Mouse (Mus musculus) limb, embryonic 13.5 days (tissue): ENCODE measurements around the gene Ccdc88c. TPM values are rescaled to one million over a fixed set of nuclear protein-coding genes. Genes with fewer than 3 reads are reported as not detected.

Experiments
- ATAC-seq: fragments of 200-750 bp; cut with Nextera tagmentation; 2 replicates; pipeline ENCODE4 v1.8.0; 2017; ENCODE audit warnings: low read depth, moderate number of reproducible peaks, moderate TSS enrichment; ENCODE audit not compliant: low FRiP score
- H3K27ac ChIP-seq: fragments of 300-500 bp; sonication (generic); 2 replicates; pipeline ENCODE4 v1.5.1; 2015; ENCODE audit warnings: inconsistent platforms, mild to moderate bottlenecking, moderate library complexity
- H3K27me3 ChIP-seq: fragments of 300-500 bp; sonication (generic); 2 replicates; pipeline ENCODE4 v1.6.1; 2015; ENCODE audit warnings: mild to moderate bottlenecking, inconsistent platforms
- H3K36me3 ChIP-seq: fragments of 300-500 bp; sonication (generic); 2 replicates; pipeline ENCODE4 v1.6.1; 2015; ENCODE audit warnings: inconsistent platforms, mild to moderate bottlenecking, moderate library complexity
- H3K4me1 ChIP-seq: fragments of 300-500 bp; sonication (generic); 2 replicates; pipeline ENCODE4 v1.6.1; 2015; ENCODE audit warnings: inconsistent platforms
- H3K4me2 ChIP-seq: fragments of 300-500 bp; sonication (generic); replicated peaks from 2 replicates; pipeline ENCODE4 v1.6.1; 2015; ENCODE audit warnings: inconsistent platforms, mild to moderate bottlenecking, moderate library complexity
- H3K4me3 ChIP-seq: fragments of 300-500 bp; sonication (generic); 2 replicates; pipeline ENCODE4 v1.5.1; 2015; ENCODE audit warnings: moderate library complexity, mild to moderate bottlenecking, inconsistent platforms
- H3K9ac ChIP-seq: fragments of 300-500 bp; sonication (generic); 2 replicates; pipeline ENCODE4 v1.6.1; 2015; ENCODE audit warnings: mild to moderate bottlenecking, inconsistent platforms
- H3K9me3 ChIP-seq: fragments of 300-500 bp; sonication (generic); 2 replicates; pipeline ENCODE4 v1.6.1; 2016; ENCODE audit warnings: inconsistent platforms
- WGBS: fragments of 180-500 bp; shearing (Covaris S2); methylation state at CpG from one replicate; pipeline ENCODE4 v1.1.7; 2015; 5-methylcytosine and 5-hydroxymethylcytosine counted together
- polyA plus RNA-seq: library from polyadenylated mRNA; unstranded; fragments of >200 nt; fragmentation: Nextera tagmentation; extraction: Ambion mirVana; gene quantifications from 2 replicates; pipeline ENCODE4 v1.2.1, GENCODE M21; 2015

The Ccdc88c gene
- polyA plus RNA-seq, 1 experiment from 2014 or later: 3.7 TPM

GRCm38 (mm10) chr12:101005665-101006420 lies 23.0 kb downstream of the Ccdc88c start:
- 89% methylated on average over 12 of the region's 12 CpGs for WGBS
- peaks cover 21% of the 10 kb centered on the region for H3K4me1 ChIP-seq
- no peak for ATAC-seq

GRCm38 (mm10) chr12:101004982-101005381 lies 23.9 kb downstream of the Ccdc88c start:
- no peak for ATAC-seq
- Histone ChIP-seq H3K4me3 (no peak overlapping the region), H3K36me3 (no peaks in the 10 kb centered on the region), H3K27me3 (no peaks in the 10 kb centered on the region), H3K27ac (no peak overlapping the region), H3K9ac (no peak overlapping the region), H3K9me3 (no peaks in the 10 kb centered on the region), H3K4me1 (peaks cover 16% of the 10 kb centered on the region), H3K4me2 (no peak overlapping the region)
- WGBS: 85% methylated on average over 5 of the region's 5 CpGs

More at GRCm38 (mm10) chr12:101005665-101006420, 23.0 kb downstream of the Ccdc88c start:
- H3K27me3 ChIP-seq: 0 out of 2 replicates have a peak, but pooled peaks cover 4% of the 10 kb centered on the region
- no peak overlapping the region for H3K4me2 ChIP-seq
- H3K9ac ChIP-seq: no peak overlapping the region
- H3K36me3 ChIP-seq: no peaks in the 10 kb centered on the region
- no peak overlapping the region for H3K4me3 ChIP-seq
- H3K9me3 ChIP-seq: no peaks in the 10 kb centered on the region
- no peak overlapping the region for H3K27ac ChIP-seq

DNA sequence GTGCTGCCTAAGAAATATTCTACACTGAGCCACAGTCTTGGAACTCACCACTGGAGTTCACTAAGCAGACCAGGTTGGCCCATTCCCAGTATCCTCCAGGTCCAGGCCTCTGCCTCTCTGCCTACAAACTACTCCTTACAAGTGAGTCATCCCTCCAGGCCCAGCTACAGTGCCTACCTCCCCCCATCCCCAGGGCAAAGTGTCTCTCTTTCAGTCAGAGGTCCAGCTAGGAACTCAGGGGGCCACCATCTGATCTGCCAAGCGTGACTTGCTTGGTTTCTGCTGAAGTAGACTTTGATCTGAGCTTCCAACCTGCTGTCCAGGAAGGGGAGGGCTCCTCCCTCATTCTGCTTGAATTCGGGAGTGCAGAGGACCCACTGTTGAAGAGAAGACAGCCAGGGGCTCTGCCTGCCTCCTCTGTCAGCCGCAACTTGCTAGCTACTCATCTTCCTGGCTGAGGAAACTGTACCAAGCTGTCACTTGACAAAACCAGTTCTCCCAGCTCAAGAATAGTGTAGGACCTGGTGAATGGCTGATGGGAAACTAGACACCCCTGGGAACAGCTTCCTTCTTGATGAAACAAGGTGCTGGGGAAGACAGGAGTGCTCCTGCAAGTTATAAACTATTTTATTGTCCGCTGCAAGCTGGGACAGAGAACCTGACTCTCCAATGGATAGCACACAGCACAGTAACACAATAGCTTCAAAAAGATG lies 25.9 kb downstream of the Ccdc88c start:
- no peaks in the 10 kb centered on the region for H3K9me3 ChIP-seq
- WGBS: 40% methylated on average over 4 of the region's 4 CpGs
- H3K27ac ChIP-seq: no peak overlapping the region
- H3K4me2 ChIP-seq: no peak overlapping the region
- no peak for ATAC-seq
- no peaks in the 10 kb centered on the region for H3K36me3 ChIP-seq
- no peaks in the 10 kb centered on the region for H3K27me3 ChIP-seq
- H3K4me1 ChIP-seq: peaks cover 25% of the 10 kb centered on the region
- no peak overlapping the region for H3K9ac ChIP-seq
- no peak overlapping the region for H3K4me3 ChIP-seq

DNA sequence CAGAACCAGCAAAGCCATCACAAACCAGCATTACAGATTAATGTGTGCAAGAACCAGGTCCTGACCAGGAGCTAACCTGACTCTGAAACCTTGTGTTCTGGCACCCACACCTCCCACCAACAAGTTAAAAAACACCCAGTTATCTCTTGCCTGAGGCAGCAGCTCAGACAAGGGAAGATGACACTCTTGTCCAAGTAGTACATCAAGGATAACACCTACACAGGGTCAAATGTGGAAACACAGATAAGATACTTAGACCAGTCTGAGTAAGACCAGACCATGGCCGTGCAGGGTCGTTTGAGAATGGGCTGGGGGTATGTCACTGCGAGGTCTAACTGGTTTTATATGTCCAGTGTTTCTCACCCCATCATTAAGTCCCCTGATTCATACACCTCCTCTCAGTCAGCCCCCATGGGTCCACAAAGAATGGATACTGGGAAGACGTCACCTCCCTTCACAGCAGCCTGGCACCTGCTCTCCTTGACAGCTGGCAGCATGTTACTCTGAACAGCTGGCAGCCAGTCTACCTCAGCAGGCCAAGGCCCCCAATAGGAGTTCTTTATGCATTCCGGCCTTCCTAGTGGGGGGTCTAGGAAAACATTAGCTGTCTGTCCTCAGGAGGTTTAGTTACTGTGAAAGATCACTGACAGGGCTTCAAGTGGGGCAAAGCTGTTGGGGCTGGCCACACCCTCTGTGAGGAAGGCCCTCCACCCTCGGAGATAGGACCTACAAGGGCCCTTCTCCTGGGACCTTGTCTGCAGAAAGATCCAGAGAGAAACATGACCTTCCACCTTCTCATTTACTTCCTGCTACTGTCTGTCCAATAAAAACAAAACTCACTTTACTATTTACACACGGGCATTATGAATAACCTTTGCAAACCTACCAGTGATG lies 29.5 kb downstream of the Ccdc88c start:
- H3K4me2 ChIP-seq: no peak overlapping the region
- 39% methylated on average over 7 of the region's 7 CpGs for WGBS
- H3K36me3 ChIP-seq: no peaks in the 10 kb centered on the region
- no peak for ATAC-seq
- no peak overlapping the region for H3K27ac ChIP-seq
- H3K4me3 ChIP-seq: no peak overlapping the region
- H3K27me3 ChIP-seq: peaks cover 11% of the 10 kb centered on the region
- no peaks in the 10 kb centered on the region for H3K9me3 ChIP-seq
- H3K9ac ChIP-seq: no peak overlapping the region
- peaks cover 40% of the 10 kb centered on the region for H3K4me1 ChIP-seq

GRCm38 (mm10) chr12:100998564-100998962 lies 30.3 kb downstream of the Ccdc88c start:
- Histone ChIP-seq H3K27ac (no peak overlapping the region), H3K27me3 (peaks cover 15% of the 10 kb centered on the region), H3K36me3 (no peaks in the 10 kb centered on the region), H3K4me2 (no peak overlapping the region), H3K4me1 (peaks cover 40% of the 10 kb centered on the region), H3K4me3 (no peak overlapping the region), H3K9ac (no peak overlapping the region), H3K9me3 (no peaks in the 10 kb centered on the region)
- WGBS: 47% methylated on average over 8 of the region's 8 CpGs
- no peak for ATAC-seq

- Histone ChIP-seq H3K27ac (no peak overlapping the region), H3K9ac (no peak overlapping the region), H3K4me3 (no peak overlapping the region), H3K4me2 (no peak overlapping the region), H3K4me1 (peaks cover 45% of the 10 kb centered on the region), H3K27me3 (peaks cover 19% of the 10 kb centered on the region), H3K9me3 (no peaks in the 10 kb centered on the region), H3K36me3 (no peaks in the 10 kb centered on the region)
- 7% methylated on average over 10 of the region's 10 CpGs for WGBS
- peak; percentile 34; the same call in 1 of the 2 replicates for ATAC-seq
These were observed 30.9 kb downstream of the Ccdc88c start for GRCm38 (mm10) chr12:100997830-100998563.

DNA sequence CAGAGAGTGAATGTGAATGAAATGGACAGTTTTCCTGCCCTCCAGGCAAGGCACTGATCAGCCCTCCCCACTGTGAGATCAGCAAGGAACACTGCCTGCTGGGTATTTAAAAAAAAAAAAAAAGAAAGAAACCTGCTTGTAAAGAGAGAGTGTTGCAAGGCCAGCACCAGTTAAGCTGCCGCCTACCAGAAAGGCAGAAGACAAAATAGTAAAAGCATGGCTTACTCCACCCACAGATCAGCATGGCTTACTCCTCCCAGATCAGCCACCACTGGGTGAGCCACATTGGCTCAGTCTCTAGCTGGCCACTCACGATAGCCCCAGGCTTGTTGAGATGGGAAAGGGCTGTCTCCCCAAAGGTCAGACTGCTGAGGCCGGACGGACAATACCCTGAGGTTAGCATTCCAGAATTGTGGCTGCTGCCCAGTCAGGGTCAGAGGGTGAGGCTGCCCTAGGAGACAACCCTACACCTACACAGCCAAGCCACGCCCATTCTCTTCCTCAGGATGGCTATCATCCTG lies 32.4 kb downstream of the Ccdc88c start:
- Histone ChIP-seq H3K4me1 (peaks cover 53% of the 10 kb centered on the region), H3K4me3 (no peak overlapping the region), H3K9ac (no peak overlapping the region), H3K27ac (no peak overlapping the region), H3K36me3 (no peaks in the 10 kb centered on the region), H3K27me3 (peaks cover 24% of the 10 kb centered on the region), H3K9me3 (no peaks in the 10 kb centered on the region), H3K4me2 (peak overlapping the region; percentile 7; the same call in 1 of the 2 replicates)
- WGBS: 44% methylated on average over 5 of the region's 5 CpGs
- no peak for ATAC-seq

DNA sequence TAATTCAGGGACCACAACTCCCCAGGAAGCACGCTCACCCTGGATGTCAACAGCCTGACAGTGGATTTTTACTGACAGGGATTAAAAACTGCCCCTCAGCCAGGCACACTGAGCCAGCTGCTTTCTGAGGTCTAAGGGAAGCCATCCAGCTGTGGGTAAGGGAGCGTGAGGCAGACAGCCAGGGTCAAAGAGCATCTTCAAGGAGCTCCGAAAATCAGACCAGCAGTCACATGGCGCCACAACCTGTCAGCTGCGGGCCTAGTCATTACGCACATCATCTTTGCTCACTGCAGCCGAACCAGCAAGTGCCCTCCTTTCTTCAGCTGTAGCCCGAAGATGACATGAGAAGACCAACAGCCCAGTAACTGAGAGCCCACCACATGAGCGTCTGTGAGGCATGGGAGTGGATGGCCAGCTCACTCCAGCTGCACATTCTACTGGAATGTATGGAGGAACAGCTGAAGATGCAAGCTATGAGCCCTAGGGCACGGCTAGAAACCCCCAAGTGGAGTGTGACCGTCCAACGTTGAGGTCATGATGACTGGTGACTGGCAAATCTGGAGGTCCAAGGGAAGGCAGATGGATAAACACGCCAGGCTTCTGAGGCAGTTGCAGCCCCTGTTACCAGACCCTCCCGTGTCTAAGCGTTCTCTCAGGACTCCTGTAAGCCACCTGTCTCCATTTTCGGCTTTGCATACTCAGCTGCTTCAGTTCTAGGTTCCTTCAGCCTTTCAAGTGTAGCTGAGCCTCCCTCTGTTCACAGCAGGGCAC lies 33.1 kb downstream of the Ccdc88c start:
- Histone ChIP-seq H3K27ac (no peak overlapping the region), H3K9me3 (no peaks in the 10 kb centered on the region), H3K27me3 (peaks cover 28% of the 10 kb centered on the region), H3K4me2 (peak overlapping the region; percentile 7; the same call in 1 of the 2 replicates), H3K36me3 (no peaks in the 10 kb centered on the region), H3K4me1 (peaks cover 60% of the 10 kb centered on the region), H3K9ac (no peak overlapping the region), H3K4me3 (no peak overlapping the region)
- 45% methylated on average over 16 of the region's 16 CpGs for whole genome bisulfite sequencing
- ATAC-seq: peak; percentile 68

DNA sequence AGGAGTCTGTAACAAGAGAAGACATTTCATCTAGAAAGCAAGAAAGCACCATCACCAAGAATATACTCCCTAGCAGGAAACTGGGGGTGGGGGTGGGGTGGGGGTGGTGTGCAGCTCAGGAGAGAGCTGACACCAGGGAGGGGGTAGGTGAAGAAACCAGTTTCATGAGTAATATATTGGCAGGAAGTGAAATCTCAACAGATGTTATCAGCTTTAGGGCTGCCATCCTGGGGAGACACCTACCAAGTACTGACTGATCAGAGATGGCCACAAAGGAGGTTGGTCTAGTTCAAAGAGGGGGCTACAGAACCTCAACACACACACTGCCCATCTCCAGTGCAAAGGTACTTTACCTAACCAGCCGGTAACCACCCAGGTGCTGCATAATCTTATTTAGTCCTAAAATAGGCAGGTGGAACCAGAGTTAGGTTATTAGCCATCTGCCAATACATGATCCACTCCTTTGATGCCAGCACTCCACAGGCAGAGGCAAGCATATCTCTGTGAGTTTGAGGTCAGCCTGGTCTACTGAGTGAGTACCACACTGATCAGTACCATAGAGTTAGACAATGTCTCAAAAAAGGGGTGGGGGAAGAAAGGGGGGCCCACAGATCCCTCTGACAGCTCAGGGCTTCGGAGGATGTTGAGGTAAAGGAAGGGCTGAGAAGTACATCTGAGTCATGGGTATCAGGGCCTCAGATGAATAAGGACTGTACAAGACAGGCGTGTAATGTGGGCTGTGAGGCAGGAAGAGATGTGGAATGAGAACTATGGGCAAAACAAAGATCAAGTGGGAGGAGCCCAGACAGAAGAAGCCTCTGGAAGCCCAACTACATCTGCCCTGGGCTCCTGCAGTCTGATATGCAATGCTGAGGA lies 34.5 kb downstream of the Ccdc88c start:
- H3K27ac ChIP-seq: no peak overlapping the region
- H3K9ac ChIP-seq: no peak overlapping the region
- no peak overlapping the region for H3K4me3 ChIP-seq
- 73% methylated on average over 3 of the region's 3 CpGs for WGBS
- H3K9me3 ChIP-seq: no peaks in the 10 kb centered on the region
- no peaks in the 10 kb centered on the region for H3K36me3 ChIP-seq
- H3K27me3 ChIP-seq: peaks cover 28% of the 10 kb centered on the region
- no peak for ATAC-seq
- H3K4me2 ChIP-seq: no peak overlapping the region
- H3K4me1 ChIP-seq: peaks cover 70% of the 10 kb centered on the region

DNA sequence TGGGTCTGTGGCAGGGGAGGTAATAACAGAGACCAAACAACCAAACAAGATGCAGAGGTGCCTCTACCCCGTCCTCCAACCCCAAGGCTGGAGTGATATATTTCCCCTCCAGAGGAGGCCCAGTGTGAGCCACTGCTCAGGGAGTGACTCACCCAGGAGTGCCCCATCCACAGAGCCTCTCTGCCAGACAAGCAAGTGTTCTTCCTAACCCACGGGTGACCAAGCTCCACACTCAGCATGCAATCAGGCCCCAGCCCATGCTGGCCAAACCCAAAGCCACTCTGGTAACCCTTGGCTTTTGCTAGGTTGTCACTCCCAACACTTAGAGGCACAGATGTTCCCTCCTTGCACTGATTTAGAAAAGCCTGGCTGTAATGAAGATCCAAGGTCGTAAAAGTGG lies 35.7 kb downstream of the Ccdc88c start:
- no peak for ATAC-seq
- 46% methylated on average over 3 of the region's 3 CpGs for WGBS
- Histone ChIP-seq H3K27ac (no peak overlapping the region), H3K4me1 (peaks cover 65% of the 10 kb centered on the region), H3K4me2 (no peak overlapping the region), H3K9me3 (no peaks in the 10 kb centered on the region), H3K36me3 (no peaks in the 10 kb centered on the region), H3K9ac (no peak overlapping the region), H3K4me3 (no peak overlapping the region), H3K27me3 (peaks cover 37% of the 10 kb centered on the region)
